Mouse (Mus musculus): ENCODE data around the gene Habp4. TPM values are rescaled to one million over a fixed set of nuclear protein-coding genes. Genes with fewer than 3 reads are reported as not detected.

Gene Habp4
- polyA plus RNA-seq, 1 experiment from 2014 or later: 19.0 TPM

- WGBS: under 1% methylated on average over 17 of the region's 18 CpGs
Measured at GRCm38 (mm10) chr13:64153751-64154267, 7.8 kb upstream of the Habp4 start.

DNA sequence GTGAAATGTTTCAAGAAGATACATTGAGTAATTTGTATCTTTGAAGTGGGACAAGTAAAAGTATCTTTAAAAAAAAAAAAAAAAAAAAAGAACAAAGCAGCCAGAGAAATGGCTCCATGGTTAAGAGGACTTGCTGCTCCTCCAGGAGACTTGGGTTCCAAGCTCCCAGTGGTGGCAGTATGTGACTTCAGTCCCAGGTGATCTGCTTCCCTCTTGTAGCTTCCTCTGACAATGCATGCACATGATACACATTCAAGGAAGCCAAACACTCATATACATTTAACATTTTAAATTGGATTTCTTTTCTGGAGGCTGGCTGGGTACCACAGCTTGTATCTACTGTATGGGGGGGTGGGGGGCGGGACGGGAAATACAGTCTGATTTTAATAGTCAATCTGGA, 7.0 kb upstream of the Habp4 start:
- Histone ChIP-seq H3K36me3 (peaks cover 4% of the 10 kb centered on the region; the same call in 1 of the 2 replicates), H3K4me3 (no peak overlapping the region), H3K27me3 (ENCODE audit: low read depth, poor library complexity, severe bottlenecking) (no peaks in the 10 kb centered on the region), H3K4me1 (peaks cover 53% of the 10 kb centered on the region), H3K9me3 (replicated peaks) (no peaks in the 10 kb centered on the region), H3K27ac (replicated peaks) (no peak overlapping the region)
- DNase-seq (ENCODE audit: low spot score): no peak
- 52% methylated on average over 2 of the region's 2 CpGs for WGBS

More at GRCm38 (mm10) chr13:64153751-64154267, 7.8 kb upstream of the Habp4 start:
- peaks cover 60% of the 10 kb centered on the region for H3K4me1 ChIP-seq
- H3K27ac ChIP-seq (replicated peaks): peak overlapping the region; percentile 96
- peak; percentile 70 for DNase-seq (ENCODE audit: low spot score)
- H3K27me3 ChIP-seq (ENCODE audit: low read depth, poor library complexity, severe bottlenecking): no peaks in the 10 kb centered on the region
- peak overlapping the region; percentile 74 for H3K4me3 ChIP-seq
- no peaks in the 10 kb centered on the region for H3K9me3 ChIP-seq (replicated peaks)
- H3K36me3 ChIP-seq: peaks cover 4% of the 10 kb centered on the region; the same call in 1 of the 2 replicates

DNA sequence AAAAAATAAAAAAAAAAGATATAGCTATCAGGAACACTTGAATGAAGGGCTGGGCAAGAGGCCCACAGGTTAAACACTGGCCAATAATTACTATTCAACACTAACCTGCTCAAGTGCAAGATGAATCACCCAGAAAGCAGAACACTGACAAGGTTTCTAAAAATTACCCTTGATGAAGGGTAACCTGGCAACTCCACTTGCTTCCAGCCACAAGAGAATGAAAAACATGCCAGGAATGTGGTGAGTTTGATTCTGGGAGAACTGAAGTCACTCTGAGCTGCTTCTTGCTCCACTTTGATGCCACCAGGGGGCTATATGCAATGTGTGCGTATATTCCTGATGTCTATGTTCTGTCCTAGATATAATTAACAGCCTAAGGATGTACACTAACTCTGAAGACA, 6.5 kb upstream of the Habp4 start:
- peaks cover 4% of the 10 kb centered on the region for H3K27me3 ChIP-seq (ENCODE audit: low read depth, poor library complexity, severe bottlenecking)
- no peak overlapping the region for H3K27ac ChIP-seq (replicated peaks)
- H3K36me3 ChIP-seq: peaks cover 2% of the 10 kb centered on the region; the same call in 1 of the 2 replicates
- H3K4me3 ChIP-seq: no peak overlapping the region
- 19% methylated on average over 1 of the region's 1 CpGs for WGBS
- DNase-seq (ENCODE audit: low spot score): no peak
- H3K9me3 ChIP-seq (replicated peaks): no peaks in the 10 kb centered on the region
- H3K4me1 ChIP-seq: peaks cover 47% of the 10 kb centered on the region

DNA sequence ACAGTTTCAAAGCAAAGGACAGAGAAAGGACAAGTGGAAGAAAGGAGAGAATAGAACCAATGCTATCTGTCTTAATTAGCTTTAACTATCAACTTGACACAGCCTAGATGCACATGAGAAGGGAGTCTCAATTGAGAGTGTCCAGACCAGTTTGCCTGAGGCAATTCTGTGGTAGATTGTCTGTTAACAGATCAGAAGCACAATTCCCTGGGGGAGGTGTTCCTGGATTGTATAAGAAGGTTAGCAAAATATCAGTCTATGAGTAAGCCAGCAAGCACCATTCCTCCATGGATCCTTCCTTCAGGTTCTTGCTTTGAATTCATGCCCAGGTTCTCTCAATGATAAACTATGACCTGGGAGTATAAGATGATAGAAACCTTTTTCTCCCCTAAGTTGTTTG, 4.7 kb upstream of the Habp4 start:
- Histone ChIP-seq H3K9me3 (replicated peaks) (no peaks in the 10 kb centered on the region), H3K4me3 (no peak overlapping the region), H3K4me1 (peaks cover 35% of the 10 kb centered on the region), H3K27me3 (ENCODE audit: low read depth, poor library complexity, severe bottlenecking) (peaks cover 11% of the 10 kb centered on the region), H3K27ac (replicated peaks) (no peak overlapping the region), H3K36me3 (no peaks in the 10 kb centered on the region)
- DNase-seq (ENCODE audit: low spot score): no peak

DNA sequence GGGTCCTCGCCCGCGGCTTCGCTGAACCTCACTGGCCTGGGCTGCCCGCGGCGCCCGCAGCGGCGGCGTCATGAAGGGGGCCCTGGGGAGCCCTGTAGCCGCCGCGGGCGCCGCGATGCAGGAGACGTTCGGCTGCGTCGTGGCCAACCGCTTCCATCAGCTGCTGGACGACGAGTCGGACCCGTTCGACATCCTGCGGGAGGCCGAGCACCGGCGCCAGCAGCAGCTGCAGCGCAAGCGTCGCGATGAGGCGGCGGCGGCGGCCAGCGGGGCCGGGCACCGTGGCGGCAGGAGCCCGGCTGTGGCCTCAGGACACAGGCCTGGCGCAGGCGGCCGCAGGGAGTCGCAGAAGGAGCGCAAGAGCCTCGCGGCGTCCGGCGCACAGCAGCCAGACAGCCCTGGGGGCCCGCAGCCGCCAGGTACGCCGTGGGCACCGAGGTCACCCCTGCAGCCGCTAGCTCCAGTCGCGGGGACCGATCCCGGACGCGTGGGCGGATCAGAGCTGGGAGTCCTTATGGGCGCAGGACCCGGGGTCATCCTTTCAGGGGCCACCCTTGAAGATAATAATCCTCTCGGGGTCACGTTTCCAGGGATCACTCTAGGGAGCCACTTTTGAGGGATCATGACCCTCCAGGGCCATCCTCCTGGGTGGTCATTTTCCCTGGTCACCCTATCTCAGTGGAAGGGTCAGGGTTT, 440 bp downstream of the Habp4 start:
- peak overlapping the region; percentile 87 for H3K4me3 ChIP-seq
- peaks cover 36% of the 10 kb centered on the region for H3K27me3 ChIP-seq (ENCODE audit: low read depth, poor library complexity, severe bottlenecking)
- peaks cover 9% of the 10 kb centered on the region; the same call in 1 of the 2 replicates for H3K36me3 ChIP-seq
- peaks cover 21% of the 10 kb centered on the region for H3K4me1 ChIP-seq
- peak; percentile 50 for DNase-seq (ENCODE audit: low spot score)
- H3K9me3 ChIP-seq (replicated peaks): no peaks in the 10 kb centered on the region
- H3K27ac ChIP-seq (replicated peaks): peak overlapping the region; percentile 88
- WGBS: under 1% methylated on average over 71 of the region's 71 CpGs

DNA sequence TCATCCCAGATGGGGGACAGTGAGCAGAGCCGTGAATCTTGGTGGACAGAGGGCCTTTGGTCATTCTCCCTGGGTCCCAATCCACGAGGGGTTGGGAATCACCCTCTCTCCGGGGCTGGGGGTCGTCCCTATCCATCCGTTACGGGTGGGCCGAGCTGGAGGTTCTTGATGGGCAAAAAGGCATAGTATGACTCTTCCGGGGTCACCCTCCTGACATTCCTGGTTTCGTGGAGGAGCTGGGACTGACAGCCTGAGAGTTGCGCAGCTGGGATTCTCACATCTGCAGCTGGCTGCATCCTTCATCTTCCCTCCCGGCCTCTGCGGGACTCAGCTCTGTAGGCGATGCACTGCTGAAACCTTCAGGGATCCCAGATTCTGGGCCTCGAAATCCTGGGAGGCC, 1.0 kb downstream of the Habp4 start:
- Histone ChIP-seq H3K9me3 (replicated peaks) (no peaks in the 10 kb centered on the region; the same call in 1 of the 2 replicates), H3K27me3 (ENCODE audit: low read depth, poor library complexity, severe bottlenecking) (peaks cover 36% of the 10 kb centered on the region), H3K27ac (replicated peaks) (peak overlapping the region; percentile 88), H3K4me1 (peaks cover 21% of the 10 kb centered on the region), H3K36me3 (peaks cover 12% of the 10 kb centered on the region), H3K4me3 (peak overlapping the region; percentile 87)
- peak; percentile 52 for DNase-seq (ENCODE audit: low spot score)
- whole genome bisulfite sequencing: under 1% methylated on average over 14 of the region's 14 CpGs

DNA sequence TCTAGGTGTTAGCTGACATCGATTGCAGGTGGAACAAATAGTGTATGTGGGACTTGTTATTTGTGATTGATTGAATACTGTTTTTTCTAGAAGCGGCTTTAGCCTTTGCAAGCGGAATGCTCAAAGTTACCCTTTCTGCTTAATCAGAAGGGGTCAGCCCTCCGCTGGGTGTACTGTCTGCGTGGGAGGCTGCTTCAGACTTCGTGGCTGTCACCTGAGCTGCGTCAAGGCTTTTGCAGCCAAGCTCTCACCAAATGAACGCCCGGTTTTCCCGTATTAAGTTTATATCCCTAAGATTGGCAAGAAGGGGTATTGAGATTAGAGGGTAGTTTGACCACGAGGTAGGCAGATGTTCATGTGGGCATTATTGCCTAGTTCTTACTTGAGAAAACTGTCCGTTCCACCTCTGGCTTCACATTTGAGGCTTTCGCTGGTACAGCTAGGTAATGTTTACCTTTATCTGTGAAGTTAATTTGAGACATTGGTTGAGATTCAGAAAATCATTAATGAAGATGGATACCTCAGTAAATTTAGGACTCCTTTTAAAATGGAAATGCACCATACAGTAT, 1.6 kb downstream of the Habp4 start:
- H3K4me3 ChIP-seq: peak overlapping the region; percentile 87
- WGBS: 29% methylated on average over 13 of the region's 13 CpGs
- H3K36me3 ChIP-seq: peaks cover 12% of the 10 kb centered on the region
- no peak for DNase-seq (ENCODE audit: low spot score)
- peaks cover under 1% of the 10 kb centered on the region; the same call in 1 of the 2 replicates for H3K9me3 ChIP-seq (replicated peaks)
- no peak overlapping the region for H3K27ac ChIP-seq (replicated peaks)
- peaks cover 36% of the 10 kb centered on the region for H3K27me3 ChIP-seq (ENCODE audit: low read depth, poor library complexity, severe bottlenecking)
- H3K4me1 ChIP-seq: peaks cover 21% of the 10 kb centered on the region

- H3K36me3 ChIP-seq: peaks cover 74% of the 10 kb centered on the region
- DNase-seq (ENCODE audit: low spot score): no peak
- 0 out of 2 replicates have a peak overlapping the region, but pooled peaks have one; percentile 9 for H3K4me3 ChIP-seq
- WGBS: 96% methylated on average over 25 of the region's 25 CpGs
- peaks cover 38% of the 10 kb centered on the region for H3K9me3 ChIP-seq (replicated peaks)
- H3K4me1 ChIP-seq: no peaks in the 10 kb centered on the region
- 0 out of 2 replicates have a peak, but pooled peaks cover 3% of the 10 kb centered on the region for H3K27me3 ChIP-seq (ENCODE audit: low read depth, poor library complexity, severe bottlenecking)
- no peak overlapping the region for H3K27ac ChIP-seq (replicated peaks)
Measured at GRCm38 (mm10) chr13:64169746-64170145, 8.1 kb downstream of the Habp4 start.

GRCm38 (mm10) chr13:64178000-64178399, 16.4 kb downstream of the Habp4 start:
- H3K36me3 ChIP-seq: peaks cover 52% of the 10 kb centered on the region
- no peak for DNase-seq (ENCODE audit: low spot score)
- peaks cover 20% of the 10 kb centered on the region for H3K4me1 ChIP-seq
- no peaks in the 10 kb centered on the region for H3K9me3 ChIP-seq (replicated peaks)
- H3K4me3 ChIP-seq: no peak overlapping the region
- 73% methylated on average over 7 of the region's 7 CpGs for WGBS
- H3K27me3 ChIP-seq (ENCODE audit: low read depth, poor library complexity, severe bottlenecking): no peaks in the 10 kb centered on the region
- peak overlapping the region; percentile 47; the same call in 1 of the 2 replicates for H3K27ac ChIP-seq (replicated peaks)

DNA sequence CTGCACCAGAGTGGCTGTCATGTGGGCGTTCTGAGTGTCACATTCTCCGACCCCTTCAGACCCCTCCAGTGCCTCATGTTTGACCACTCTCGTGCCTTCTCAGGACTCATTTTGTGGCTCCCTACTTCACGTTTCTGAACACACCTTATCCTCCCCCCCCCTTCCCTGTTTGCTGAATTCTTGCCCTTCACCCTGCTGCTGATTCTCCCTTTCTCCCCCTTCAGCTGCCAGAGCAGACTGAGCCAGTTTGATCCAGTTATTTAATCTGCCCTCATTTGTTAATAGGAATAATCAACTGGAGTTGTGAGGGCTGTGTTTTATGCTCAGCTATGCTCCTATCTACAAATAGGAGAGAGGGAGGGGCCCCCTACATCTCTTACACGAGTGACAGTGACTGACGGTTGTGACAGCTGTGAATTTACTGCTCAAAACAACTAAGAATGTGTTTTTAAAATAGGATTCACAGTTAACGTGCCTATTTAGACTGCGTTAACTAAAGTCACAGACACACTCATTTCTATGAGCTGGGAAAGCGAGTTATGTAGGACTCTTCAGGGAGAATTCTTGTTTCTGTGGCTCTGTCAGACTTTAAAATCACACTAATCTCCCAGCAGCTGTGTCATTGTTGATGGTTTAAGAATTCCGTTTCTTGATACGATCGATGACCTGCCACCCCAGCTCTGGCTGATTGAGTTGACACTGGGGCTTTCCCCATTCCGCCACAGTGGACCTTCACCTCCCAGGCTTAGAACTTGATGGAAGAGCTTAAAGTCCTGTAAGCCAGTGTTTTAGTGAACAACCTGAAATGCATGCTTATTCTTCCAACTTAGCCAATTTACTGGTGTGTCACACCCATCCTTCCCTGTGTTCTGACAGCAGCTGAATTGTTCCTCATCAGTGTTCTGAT, 17.4 kb downstream of the Habp4 start:
- 65% methylated on average over 13 of the region's 13 CpGs for WGBS
- Histone ChIP-seq H3K4me1 (peaks cover 20% of the 10 kb centered on the region), H3K27ac (replicated peaks) (peak overlapping the region; percentile 47; the same call in 1 of the 2 replicates)

GRCm38 (mm10) chr13:64180300-64180699, 18.7 kb downstream of the Habp4 start:
- peaks cover 44% of the 10 kb centered on the region for H3K36me3 ChIP-seq
- H3K27ac ChIP-seq (replicated peaks): no peak overlapping the region
- 85% methylated on average over 4 of the region's 4 CpGs for WGBS

More for the DNA sequence above, 17.4 kb downstream of the Habp4 start:
- Histone ChIP-seq H3K9me3 (replicated peaks) (no peaks in the 10 kb centered on the region), H3K36me3 (peaks cover 45% of the 10 kb centered on the region), H3K4me3 (no peak overlapping the region), H3K27me3 (ENCODE audit: low read depth, poor library complexity, severe bottlenecking) (no peaks in the 10 kb centered on the region)
- DNase-seq (ENCODE audit: low spot score): no peak

GRCm38 (mm10) chr13:64180888-64181287, 19.3 kb downstream of the Habp4 start:
- no peak overlapping the region for H3K4me3 ChIP-seq
- H3K27ac ChIP-seq (replicated peaks): no peak overlapping the region
- DNase-seq (ENCODE audit: low spot score): no peak
- H3K4me1 ChIP-seq: peaks cover 20% of the 10 kb centered on the region
- peaks cover 50% of the 10 kb centered on the region for H3K36me3 ChIP-seq
- no peaks in the 10 kb centered on the region for H3K9me3 ChIP-seq (replicated peaks)
- H3K27me3 ChIP-seq (ENCODE audit: low read depth, poor library complexity, severe bottlenecking): no peaks in the 10 kb centered on the region
- 89% methylated on average over 3 of the region's 3 CpGs for WGBS

More at GRCm38 (mm10) chr13:64180300-64180699, 18.7 kb downstream of the Habp4 start:
- DNase-seq (ENCODE audit: low spot score): no peak
- peaks cover 20% of the 10 kb centered on the region for H3K4me1 ChIP-seq
- no peak overlapping the region for H3K4me3 ChIP-seq
- H3K27me3 ChIP-seq (ENCODE audit: low read depth, poor library complexity, severe bottlenecking): no peaks in the 10 kb centered on the region
- H3K9me3 ChIP-seq (replicated peaks): no peaks in the 10 kb centered on the region

Measured in midbrain, embryonic 10.5 days (tissue).